Mouse (Mus musculus) brain, embryonic 14.5 days (tissue): ENCODE results near the gene Btbd19. TPM values are rescaled to one million over a fixed set of nuclear protein-coding genes. Genes with fewer than 3 reads are reported as not detected.

Experiments
- DNase-seq: peaks from one replicate; pipeline ENCODE4 v3.0.0-alpha.2; 2011; ENCODE audit warnings: low read depth
- CTCF ChIP-seq: fragments of 200-500 bp; IDR thresholded peaks from 2 replicates; pipeline ENCODE4 v1.5.1; 2012; ENCODE audit warnings: inconsistent platforms, mild to moderate bottlenecking, moderate library complexity, borderline replicate concordance; ENCODE audit not compliant: insufficient read depth, insufficient read length; ENCODE audit errors: extremely low read depth
- POLR2A ChIP-seq: fragments of 200-500 bp; IDR thresholded peaks from 2 replicates; pipeline ENCODE4 v1.6.1; 2012; ENCODE audit warnings: mild to moderate bottlenecking, inconsistent platforms, borderline replicate concordance; ENCODE audit not compliant: poor library complexity, insufficient read depth, insufficient read length, severe bottlenecking; ENCODE audit errors: extremely low read depth
- polyA plus RNA-seq: library from polyadenylated mRNA; depleted of rRNA; stranded (reverse); fragments of >200 nt; gene quantifications from 2 replicates; pipeline ENCODE4 v1.2.3, GENCODE M21; 2012

The Btbd19 gene
- polyA plus RNA-seq, 1 experiment: 6.5 TPM

DNA sequence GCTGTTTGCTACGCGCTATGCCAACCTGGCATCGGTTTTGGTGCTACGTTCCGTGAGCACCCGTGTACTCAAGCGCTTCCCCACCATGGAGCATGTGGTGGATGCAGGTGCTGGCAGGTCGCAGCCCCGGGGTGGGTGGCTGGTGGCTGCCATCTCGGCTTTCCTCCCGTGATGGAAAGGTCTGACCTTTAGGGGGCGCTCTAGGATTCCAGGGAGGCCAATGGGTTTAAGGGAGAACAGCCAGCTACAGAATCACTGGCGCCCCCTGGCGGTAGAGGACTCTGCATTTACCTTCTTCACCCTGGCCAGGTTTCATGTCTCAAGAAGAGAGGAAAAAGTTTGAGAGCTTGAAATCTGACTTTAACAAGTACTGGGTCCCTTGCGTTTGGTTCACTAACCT is 20.7 kb upstream of the Btbd19 start:
- TF ChIP-seq POLR2A: no peak
- peak; percentile 75 for TF ChIP-seq CTCF
- peak; percentile 73 for DNase-seq

DNA sequence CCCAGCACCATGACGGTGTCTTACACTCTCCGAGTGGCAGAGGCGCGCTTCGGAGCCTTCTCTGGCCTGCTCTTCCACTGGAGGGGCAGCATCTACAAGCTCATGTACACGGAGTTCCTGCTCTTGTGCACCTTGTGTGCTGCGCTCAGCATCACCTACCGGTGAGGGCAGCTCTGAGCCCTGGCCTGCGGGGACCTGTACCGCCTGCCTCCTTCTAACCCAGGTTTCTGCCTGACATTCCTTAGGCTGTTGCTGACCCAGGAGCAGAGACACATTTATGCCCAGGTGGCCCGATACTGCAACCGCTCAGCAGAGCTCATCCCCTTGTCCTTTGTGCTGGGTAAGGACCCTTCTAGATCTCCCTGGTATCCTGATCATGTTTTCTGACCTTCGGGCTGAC is 19.7 kb upstream of the Btbd19 start:
- TF ChIP-seq POLR2A: no peak
- no peak for TF ChIP-seq CTCF
- no peak for DNase-seq

DNA sequence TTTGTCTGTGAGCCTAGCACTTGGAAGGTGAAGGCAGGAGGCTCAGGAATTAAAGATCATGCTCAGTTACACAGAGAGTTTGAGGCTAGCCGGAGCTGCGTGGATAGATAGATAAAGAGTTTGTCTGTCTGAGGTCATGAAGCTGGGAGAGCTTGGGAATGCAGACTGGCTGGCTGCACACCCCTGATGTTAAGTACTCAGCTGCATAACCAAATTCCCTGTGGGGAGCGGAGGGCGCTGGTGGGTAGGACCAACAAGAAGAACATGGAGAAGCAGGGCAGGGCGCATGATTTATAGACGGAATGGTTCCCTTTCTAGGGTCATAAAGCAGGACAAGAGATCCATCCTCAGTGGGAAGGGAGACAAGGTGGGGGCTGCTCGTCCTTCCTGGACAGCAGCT is 17.5 kb upstream of the Btbd19 start:
- TF ChIP-seq POLR2A: no peak
- no peak for TF ChIP-seq CTCF
- no peak for DNase-seq

DNA sequence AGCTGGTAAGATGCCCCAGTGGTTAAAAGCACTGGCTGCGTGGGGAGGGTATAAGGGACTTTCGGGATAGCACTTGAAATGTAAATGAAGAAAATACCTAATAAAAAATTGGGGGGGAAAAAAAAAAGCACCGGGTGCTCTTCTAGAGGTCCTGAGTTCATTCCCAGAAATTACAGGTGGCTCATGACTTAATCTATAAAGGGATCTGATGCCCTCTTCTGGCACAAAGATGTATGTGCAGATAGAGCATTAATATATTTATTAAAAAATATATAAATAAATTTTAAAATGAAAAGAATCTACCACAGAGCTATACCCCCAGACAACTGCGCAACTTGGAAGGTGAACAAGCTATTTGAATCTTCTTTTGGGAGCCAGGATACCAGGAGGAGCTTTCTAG is 15.1 kb upstream of the Btbd19 start:
- DNase-seq: peak; percentile 40
- TF ChIP-seq POLR2A (no peak), CTCF (no peak)

DNA sequence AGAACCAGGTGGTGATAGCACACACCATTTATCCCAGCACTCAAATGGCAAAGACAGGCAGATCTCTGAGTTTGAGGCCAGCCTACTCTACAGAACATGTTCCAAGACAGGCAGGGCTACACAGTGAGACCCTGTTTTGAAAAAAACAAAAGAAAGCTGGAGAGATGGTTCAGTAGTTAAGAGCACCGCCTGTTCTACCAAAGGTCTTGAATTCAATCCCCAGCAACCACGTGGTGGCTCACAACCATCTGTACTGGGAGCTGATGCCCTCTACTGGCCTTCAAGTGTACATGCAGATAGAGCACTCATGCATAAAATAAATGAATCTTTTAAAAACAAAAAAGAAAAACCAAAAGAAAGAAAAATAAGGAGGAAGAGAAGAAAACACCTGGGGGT is 13.7 kb upstream of the Btbd19 start:
- peak; percentile 67 for DNase-seq
- TF ChIP-seq CTCF: peak; percentile 48; the same call in 1 of the 2 replicates
- no peak for TF ChIP-seq POLR2A

DNA sequence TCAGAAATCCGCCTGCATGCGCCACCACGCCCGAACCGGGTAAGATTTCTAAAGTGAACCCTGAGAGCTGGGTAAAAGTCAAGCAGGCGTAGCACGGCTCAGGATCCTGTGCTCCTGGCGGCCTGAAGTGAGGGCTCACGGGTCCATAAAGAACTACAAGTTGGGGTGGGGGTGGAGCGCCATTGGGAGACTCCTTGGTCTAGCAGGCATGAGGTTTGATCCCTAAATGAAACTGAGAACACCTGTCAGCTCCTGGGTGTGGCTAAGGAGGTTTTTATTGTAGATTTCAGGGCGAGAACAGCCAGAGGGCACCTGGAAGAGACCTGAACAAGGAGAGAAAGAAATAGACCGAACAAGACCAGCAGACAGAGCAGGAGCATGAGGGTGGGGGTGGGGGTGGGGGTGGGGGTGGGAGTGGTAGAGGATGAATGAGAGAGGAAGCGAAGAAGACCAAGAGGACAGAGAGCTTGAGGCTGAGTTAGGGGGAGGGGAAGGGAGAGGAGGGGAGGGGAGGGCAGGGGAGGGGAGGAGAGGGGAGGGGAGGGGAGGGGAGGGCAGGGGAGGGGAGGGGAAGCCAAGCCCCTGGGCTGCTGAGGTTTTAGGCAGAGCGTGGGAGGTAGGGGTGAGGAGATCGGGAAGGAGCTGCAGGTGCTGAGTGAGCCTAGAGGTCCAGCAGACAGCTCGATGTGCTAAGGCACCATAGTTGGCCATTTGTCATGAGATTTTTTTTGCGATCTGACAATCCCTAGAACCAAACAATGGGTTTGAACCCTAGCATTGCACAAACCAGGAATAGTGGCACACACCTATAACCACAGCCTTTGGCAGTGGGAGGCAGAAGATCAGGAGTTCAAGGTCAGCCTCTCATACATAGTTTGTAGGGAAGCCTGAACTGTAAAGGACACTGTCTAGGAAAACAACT is 13.0 kb upstream of the Btbd19 start:
- no peak for DNase-seq
- TF ChIP-seq POLR2A: no peak
- no peak for TF ChIP-seq CTCF

DNA sequence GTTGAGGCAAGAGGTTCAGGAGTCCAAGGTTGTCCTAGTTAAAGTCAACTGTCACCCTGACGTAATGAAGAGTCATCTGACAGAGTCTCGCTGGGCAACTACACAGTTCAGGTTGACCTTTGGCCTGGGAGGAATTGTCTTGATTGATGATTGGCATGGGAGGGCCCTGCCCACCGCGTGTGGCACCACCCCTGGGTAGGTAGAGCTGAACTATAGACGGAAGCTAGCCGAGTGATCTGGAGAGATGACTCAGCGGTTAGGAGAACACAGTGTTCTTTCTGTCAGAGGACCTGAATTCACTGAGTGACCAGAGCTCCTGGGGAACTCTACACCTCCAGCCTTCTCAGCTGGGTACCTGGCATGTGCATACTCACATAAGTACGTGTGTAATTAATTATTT is 10.5 kb upstream of the Btbd19 start:
- no peak for DNase-seq
- TF ChIP-seq POLR2A: no peak
- TF ChIP-seq CTCF: no peak

DNA sequence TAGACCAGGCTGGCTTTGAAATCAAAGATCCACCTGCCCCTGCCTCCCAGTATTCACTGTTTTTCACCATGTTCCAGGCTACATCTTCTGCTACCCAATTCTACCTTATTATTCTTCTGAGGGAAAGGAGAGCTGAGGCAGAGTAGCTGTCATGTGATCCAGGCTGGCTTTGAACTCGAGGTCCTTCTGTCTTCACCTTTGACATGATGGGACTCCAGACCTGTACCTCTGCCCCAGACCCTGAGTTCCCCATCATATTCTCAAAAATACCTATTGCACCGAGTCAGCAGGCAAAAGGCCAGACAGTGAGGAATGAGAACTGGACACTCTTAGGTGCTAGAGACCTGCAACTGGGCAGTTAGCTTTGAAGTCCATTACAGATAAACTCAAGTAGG is 9.1 kb upstream of the Btbd19 start:
- no peak for DNase-seq
- TF ChIP-seq CTCF (no peak), POLR2A (no peak)

DNA sequence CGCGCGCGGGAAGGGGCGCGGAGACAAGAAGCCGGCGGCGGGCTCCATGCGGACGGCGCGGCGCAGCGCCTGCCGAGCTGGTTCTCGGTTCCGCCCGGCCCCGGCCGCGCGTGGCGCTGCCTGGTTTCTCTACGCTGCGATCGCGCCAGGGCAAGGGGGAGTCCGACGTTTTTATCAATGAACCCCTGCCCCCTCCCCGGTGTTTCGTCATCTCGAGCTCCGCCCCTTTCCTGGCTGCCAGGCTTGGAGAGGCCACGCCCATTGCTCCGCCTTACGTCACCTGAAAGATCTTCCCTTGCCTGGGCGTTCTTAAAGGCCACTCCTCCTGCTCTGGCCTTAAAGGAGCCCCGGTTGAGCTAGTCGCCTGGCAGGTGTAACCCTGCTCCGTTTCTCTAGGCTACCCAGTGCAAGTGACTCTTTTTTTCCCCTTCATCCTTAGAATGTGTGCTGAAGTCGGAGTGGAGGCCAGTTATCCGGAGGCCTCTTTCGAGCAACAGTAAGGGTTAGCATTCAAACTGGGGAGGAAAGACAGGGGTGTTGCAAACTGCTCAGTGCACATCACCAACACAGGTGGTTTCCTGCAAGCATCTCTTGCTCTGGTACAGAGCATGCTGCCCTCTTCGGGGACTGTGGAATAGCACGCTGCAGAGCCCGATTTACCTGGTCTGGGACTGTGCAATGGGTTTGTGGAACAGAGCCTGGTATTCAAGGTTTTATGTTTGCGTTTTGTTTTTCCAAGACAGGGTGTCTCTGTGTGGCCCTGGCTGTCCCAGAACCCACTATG is 8.5 kb upstream of the Btbd19 start, which contains the start of gene Plk3:
Gene Plk3 (minus strand): TSS at position 147 of the 784 bp plus-strand sequence.
- DNase-seq: peak; percentile 98
- peak; percentile 63 for TF ChIP-seq POLR2A
- TF ChIP-seq CTCF: peak; percentile 20; the same call in 1 of the 2 replicates

DNA sequence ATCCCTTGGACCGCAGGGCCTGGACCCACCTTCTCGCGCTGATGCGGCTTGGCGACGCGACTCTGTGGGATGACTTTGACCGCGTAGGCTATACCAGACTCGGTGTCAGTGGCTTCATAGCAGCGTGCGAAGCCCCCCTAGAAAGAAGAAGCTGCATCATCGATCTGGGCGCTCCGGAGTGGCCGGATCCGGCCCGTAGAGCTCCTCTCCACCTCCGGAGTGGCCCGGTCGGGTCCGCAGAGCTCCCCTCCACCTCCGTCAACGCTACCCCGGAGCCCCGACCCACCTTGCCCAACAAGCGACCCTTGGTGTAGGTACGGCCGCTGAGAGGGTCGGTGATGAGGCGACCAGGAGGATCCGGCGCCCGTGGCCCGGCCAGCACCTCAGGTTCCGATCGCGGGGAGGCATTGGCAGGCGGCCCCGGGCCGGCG is 7.9 kb upstream of the Btbd19 start:
- DNase-seq: peak; percentile 40
- no peak for TF ChIP-seq CTCF
- TF ChIP-seq POLR2A: no peak

DNA sequence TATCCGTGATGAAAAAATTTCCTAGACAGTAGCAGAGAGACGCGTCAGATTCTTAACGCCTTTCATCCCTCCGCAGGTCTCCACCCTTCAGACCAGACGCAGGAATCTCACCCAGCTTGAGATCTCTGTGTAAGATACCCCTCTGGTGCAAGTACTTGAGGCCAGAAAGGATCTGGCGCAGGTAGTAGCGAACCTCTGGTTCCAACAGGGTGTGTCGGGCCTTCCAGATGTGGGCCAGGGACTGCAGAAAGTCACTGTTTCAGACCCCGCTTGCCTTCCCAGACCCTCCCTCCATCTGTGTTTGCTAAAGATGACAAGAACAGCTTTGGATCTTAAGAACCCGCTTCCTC is 7.2 kb upstream of the Btbd19 start:
- TF ChIP-seq CTCF (no peak), POLR2A (no peak)
- DNase-seq: no peak

DNA sequence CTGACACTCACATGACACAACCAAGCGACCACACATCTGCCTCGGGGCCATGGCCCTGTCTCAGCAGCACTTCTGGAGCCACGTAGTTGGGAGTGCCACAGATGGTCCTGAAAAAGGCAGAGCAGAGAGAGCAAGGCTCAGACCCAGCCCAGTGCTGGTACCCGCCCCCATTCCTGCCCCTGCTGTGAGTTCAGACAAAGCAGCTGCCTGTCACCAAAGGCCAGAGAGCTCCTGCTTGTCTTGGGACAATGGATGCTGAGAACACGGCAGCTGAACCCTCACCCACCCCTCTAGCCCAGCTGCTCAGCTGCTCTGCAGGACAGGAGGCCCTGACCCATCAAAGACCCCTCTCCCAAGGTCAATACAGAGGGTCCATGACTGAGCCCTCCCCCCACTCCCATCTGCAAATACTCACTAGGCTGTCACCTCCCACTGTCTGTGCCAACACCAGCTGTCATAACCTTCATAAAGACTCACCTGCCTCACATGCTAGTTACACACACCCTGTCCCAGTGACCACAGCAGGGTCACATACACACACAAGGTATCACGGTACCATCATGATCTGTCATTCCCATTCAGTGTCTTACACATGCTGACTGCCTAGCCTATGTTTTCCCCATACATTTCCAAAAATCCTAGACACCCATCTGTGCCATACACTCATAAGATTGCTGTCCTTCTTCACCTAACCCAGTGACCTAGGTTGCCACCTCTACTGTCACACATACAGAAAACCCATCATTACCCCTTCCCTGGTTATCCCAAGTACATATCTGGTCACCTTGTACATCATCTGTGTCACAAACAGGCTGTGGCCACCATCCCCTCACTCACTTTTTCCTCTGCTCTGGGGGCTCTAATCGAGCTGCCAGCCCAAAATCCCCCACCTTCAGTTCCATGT is 6.6 kb upstream of the Btbd19 start:
- TF ChIP-seq CTCF (no peak), POLR2A (no peak)
- peak; percentile 85 for DNase-seq
